Mouse (Mus musculus) thymus, postnatal 10 days (tissue): ENCODE measurements around the gene Ubtd2.

Experiments used
- DNase-seq, 2 experiments: peaks; one replicate each; pipeline ENCODE4 v3.0.0; 2021; ENCODE audit warnings: low spot score in 2 of 2

The Ubtd2 gene

GRCm38 (mm10) chr11:32518770-32519169, 63.6 kb downstream of the Ubtd2 start:
- DNase-seq: no peak

- DNase-seq: no peak
These were observed 64.2 kb downstream of the Ubtd2 start for GRCm38 (mm10) chr11:32519354-32519753.

- no peak for DNase-seq
These were observed 66.1 kb downstream of the Ubtd2 start for GRCm38 (mm10) chr11:32521246-32521645.

GRCm38 (mm10) chr11:32524122-32524920, 69.2 kb downstream of the Ubtd2 start:
- DNase-seq: no peak

- no peak for DNase-seq
These were observed 71.8 kb downstream of the Ubtd2 start for GRCm38 (mm10) chr11:32527006-32527405.

- DNase-seq: no peak
These were observed 75.0 kb downstream of the Ubtd2 start for GRCm38 (mm10) chr11:32530151-32530550.

GRCm38 (mm10) chr11:32531871-32532764, 76.9 kb downstream of the Ubtd2 start, which contains the start of gene Efcab9:
TSS of gene Efcab9 (minus strand) at chr11:32532081.
- no peak for DNase-seq

- DNase-seq: peak; percentile 92 to 93
These were observed 77.8 kb downstream of the Ubtd2 start, which contains the start of gene Stk10 for GRCm38 (mm10) chr11:32532765-32533481. TSS of gene Stk10 (plus strand) at chr11:32533305.

- DNase-seq: peak; percentile 72 to 82
These were observed 78.5 kb downstream of the Ubtd2 start for GRCm38 (mm10) chr11:32533482-32534261.

GRCm38 (mm10) chr11:32534453-32535075, 79.4 kb downstream of the Ubtd2 start:
- DNase-seq: no peak

- DNase-seq: no peak
These were observed 80.5 kb downstream of the Ubtd2 start for GRCm38 (mm10) chr11:32535646-32536045.

GRCm38 (mm10) chr11:32536954-32537353, 81.8 kb downstream of the Ubtd2 start:
- DNase-seq: no peak

- DNase-seq: no peak
These were observed 83.3 kb downstream of the Ubtd2 start for GRCm38 (mm10) chr11:32538435-32538834.

- no peak for DNase-seq
These were observed 83.7 kb downstream of the Ubtd2 start for GRCm38 (mm10) chr11:32538846-32539245.

- no peak for DNase-seq
These were observed 84.5 kb downstream of the Ubtd2 start for GRCm38 (mm10) chr11:32539717-32540116.

- DNase-seq: no peak
These were observed 85.3 kb downstream of the Ubtd2 start for GRCm38 (mm10) chr11:32540463-32540862.

GRCm38 (mm10) chr11:32542181-32542580, 87.0 kb downstream of the Ubtd2 start:
- no peak for DNase-seq

GRCm38 (mm10) chr11:32542687-32543411, 87.7 kb downstream of the Ubtd2 start:
- peak; percentile 71 to 75 for DNase-seq

GRCm38 (mm10) chr11:32544041-32544440, 88.9 kb downstream of the Ubtd2 start:
- DNase-seq: no peak

GRCm38 (mm10) chr11:32544497-32544896, 89.3 kb downstream of the Ubtd2 start:
- DNase-seq: no peak
